Mouse (Mus musculus) embryonic stem cell, embryonic (primary cell): ENCODE measurements around the gene Polr3b.

Source experiments
- CTCF ChIA-PET, 4 experiments: fragments of 300-600 bp in 2 of 4; fragments of 350-600 bp in 2 of 4; sonication (Branson Sonifier 250); formaldehyde crosslinking; loops; one replicate each; lab custom pipeline; 2022; ENCODE audit warnings: inconsistent platforms in 2 of 4; lab: Charles Lee
- POLR2A ChIA-PET, 4 experiments: fragments of 300-600 bp in 2 of 4; fragments of 350-600 bp in 2 of 4; sonication (Branson Sonifier 250); formaldehyde crosslinking; loops; one replicate each; lab custom pipeline; 2022; ENCODE audit warnings: antibody characterized with exemption in 4 of 4, inconsistent platforms in 1 of 4; lab: Charles Lee

The Polr3b gene

DNA sequence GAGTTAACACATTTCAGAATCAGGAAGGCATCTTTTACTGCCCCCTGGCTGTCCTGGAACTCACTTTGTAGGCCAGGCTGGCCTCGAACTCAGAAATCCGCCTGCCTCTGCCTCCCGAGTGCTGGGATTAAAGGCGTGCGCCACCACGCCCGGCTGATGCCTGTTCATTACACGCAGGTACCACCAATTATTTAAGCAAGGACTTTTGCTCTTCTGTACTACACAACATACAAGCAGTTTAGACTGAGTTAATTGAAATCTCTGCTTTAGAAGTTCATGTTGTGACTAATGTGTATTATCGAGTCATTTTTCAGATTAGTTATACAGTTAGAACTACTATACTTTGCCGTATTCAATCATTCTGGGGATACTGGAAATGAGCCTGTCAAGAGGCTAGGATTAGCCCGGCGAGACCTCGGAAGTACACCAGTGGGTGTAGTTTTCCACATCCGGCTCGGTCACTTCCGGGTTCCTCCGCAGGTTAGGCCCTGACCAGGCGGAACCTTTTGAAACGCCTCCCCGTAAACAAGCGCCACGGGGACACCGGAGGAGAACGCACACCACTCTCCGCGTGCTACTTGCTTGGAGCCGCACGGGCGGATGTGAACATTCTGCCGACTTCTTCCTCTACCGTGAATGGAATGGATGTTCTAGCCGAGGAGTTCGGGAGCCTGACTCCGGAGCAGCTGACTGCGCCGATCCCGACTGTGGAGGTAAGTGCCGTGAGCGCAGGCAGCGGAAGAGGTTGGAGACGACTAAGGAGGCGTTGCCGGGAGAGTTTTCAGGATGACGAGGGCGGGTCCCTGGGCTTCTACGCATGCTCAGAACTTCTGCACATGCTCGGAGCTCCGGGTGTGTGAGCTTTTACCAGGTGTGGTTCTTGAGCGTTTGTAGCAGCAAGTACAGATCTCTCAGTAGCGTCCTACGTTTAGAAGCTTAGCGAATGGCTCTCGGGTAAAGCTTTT is at the start of gene Polr3b:
Polr3b (plus strand) TSS at position 467 of the 965 bp plus-strand sequence.
- ChIA-PET CTCF (interaction anchor here in 3 of 4 experiments (0.6 to 1.2 kb wide), 6 partner anchors 106 to 423 kb away, joined by 3 to 9 read pairs (median 4); no protein-coding TSS in a partner anchor), POLR2A (interaction anchor here in 3 of 4 experiments (0.5 to 2.5 kb wide), 39 partner anchors 9 to 563 kb away, joined by 3 to 15 read pairs (median 4); partner anchors contain the start of genes Cry1 (in 1 of the 3) and Mterf2 (in 1 of the 3))

DNA sequence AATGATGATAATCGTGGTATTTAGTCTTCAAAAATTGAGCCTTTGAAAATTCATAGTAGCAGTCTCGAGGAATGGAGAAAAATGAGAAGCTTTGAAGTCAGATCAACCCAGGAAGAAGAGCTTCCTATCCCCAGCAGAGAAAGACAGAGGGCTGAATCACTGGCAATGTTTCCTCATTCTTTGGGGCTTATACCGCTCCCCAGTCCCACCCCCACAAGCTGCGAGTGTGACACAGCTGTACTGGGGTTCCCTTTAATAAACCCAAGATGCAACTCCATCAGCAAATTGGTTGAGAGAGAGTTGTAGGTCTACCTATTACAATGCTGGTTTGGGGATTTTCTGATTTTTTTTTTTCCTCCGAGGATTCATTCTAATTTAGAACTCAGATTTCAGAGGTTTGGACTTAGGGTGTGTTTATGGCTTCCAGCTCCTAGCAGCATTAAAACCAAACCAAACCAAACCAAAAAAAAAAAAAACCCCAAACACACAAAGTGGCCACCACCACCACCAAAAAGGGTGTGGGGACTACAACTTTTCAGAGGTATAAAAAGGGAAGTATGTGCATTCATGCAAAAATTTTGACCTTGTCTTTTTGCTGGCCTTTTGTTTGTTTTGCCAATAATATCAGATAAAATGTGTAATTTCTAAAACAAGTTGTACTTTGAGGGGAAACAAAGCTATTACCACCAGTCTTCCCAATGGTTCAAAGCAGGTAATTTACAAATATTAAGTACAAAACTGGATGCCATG is 48.2 kb upstream of the Polr3b start:
- CTCF ChIA-PET: interaction anchor here in 1 of 4 experiments (1.3 kb wide), 1 partner anchor 15 kb away, joined by 3 read pairs; no protein-coding TSS in a partner anchor
- POLR2A ChIA-PET: interaction anchor here in 1 of 4 experiments (1.5 kb wide), 1 partner anchor 18 kb away, joined by 4 read pairs; no protein-coding TSS in a partner anchor

DNA sequence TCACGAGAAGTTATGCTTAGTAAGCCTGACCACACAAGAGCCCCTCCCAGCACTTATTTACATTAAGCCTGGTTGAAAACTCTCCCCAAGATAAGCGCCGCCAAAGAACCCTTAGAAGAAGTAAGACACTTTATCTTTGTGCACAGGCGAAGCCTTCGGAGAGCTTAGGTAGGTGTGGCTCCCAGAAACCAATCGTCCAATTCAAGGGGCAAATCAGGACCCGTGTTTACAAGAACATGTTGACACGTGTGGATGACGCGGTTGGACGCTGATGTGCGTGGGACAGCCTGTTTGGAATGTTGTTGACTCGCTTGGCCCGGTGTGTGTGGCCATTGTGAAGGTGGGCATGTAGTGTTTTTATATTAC is 46.1 kb upstream of the Polr3b start:
- ChIA-PET CTCF (interaction anchor here in 1 of 4 experiments (1.3 kb wide), 1 partner anchor 62 kb away, joined by 4 read pairs; no protein-coding TSS in a partner anchor), POLR2A (interaction anchor here in 1 of 4 experiments (1.1 to 1.2 kb wide), 2 partner anchors 18 to 23 kb away, joined by 3 read pairs; no protein-coding TSS in a partner anchor)

- CTCF ChIA-PET: no interaction called here
- POLR2A ChIA-PET: interaction anchor here in 1 of 4 experiments (0.6 kb wide), 1 partner anchor 1155 kb away, joined by 3 read pairs; no protein-coding TSS in a partner anchor
These were observed 45.6 kb upstream of the Polr3b start, which contains the start of gene Tcp11l2 for GRCm38 (mm10) chr10:84576395-84577070. Gene Tcp11l2 (plus strand): TSS chr10:84576626.

DNA sequence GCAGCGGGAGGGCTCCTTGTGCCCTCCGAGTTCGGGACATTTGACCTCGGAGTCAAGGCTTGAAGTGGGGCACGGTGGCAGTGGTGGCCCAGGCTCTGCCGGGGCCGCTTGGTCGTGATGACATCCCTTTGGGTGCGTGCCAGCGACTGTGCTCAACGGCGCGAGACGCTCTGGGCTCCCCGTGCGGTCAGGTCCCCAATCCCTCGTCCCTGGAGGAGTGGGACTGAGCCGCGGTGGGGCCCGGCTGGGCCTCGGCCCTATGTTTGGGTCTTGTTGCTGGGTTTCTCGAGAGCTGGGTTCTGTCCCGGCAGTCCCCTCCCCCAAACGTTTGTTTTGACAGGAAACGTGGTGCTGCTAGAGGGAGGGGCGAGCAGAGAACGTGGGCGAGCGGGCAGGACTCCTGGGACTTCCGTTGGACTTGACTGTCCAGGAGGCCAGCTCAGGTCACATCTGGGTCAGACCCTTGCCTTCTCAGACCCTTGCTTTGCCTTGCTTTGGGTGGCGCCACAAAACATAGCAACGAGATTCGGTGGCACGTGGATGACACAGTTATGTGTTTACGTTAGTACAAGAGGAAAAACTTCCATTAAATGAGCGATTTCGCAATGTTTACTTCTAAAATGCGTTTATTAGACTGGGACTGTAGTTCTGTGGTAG is 44.9 kb upstream of the Polr3b start:
- CTCF ChIA-PET: interaction anchor here in 1 of 4 experiments (0.8 kb wide), 1 partner anchor 63 kb away, joined by 4 read pairs; no protein-coding TSS in a partner anchor

DNA sequence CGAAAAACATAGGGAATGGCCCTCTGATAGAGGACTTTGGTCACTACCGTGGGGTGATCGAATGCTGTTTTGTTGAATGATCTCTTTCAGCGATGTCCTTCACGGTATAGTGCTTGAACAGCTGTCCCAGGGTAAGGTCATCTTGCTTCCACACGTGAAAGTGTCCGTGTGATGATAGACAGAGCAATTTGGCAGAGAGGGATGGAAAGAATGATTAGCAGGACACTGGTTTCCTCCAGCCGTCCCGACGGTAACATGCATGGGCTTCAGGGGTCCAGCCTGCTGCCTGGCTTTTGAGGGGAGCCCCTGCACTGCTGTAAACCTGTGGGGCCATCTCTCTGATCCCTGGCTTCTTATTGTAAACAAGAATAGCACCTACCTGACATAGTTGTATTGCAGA is 43.4 kb upstream of the Polr3b start:
- POLR2A ChIA-PET: interaction anchor here in 1 of 4 experiments (0.7 kb wide), 1 partner anchor 12 kb away, joined by 3 read pairs; no protein-coding TSS in a partner anchor
- CTCF ChIA-PET: no interaction called here

More for the DNA sequence above, 44.9 kb upstream of the Polr3b start:
- POLR2A ChIA-PET: interaction anchor here in 1 of 4 experiments (0.6 kb wide), 1 partner anchor 1154 kb away, joined by 3 read pairs; no protein-coding TSS in a partner anchor

GRCm38 (mm10) chr10:84579527-84579926 is 42.6 kb upstream of the Polr3b start:
- CTCF ChIA-PET: no interaction called here

DNA sequence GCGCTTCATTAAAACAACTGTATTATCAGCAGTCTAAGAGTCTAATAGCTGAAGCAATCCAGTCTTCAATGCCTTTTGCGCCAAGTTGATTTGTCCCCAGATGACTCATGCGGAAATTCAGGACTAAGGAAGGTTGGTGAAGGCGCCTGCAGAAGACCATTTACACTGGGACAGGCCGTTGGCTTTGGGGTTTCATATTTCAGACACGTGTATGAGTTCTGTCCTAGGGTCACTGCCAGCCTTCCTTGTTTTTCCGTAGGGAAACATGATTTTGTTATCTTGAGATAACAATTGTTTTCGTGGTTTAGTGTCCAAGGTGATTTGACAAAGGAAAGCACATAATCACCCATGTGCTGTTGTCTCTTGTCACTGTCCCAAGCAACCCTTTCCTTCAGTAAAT is 40.9 kb upstream of the Polr3b start:
- CTCF ChIA-PET: no interaction called here
- POLR2A ChIA-PET: no interaction called here

More at GRCm38 (mm10) chr10:84579527-84579926, 42.6 kb upstream of the Polr3b start:
- POLR2A ChIA-PET: interaction anchor here in 1 of 4 experiments (1.3 kb wide), 1 partner anchor 27 kb away, joined by 4 read pairs; no protein-coding TSS in a partner anchor

DNA sequence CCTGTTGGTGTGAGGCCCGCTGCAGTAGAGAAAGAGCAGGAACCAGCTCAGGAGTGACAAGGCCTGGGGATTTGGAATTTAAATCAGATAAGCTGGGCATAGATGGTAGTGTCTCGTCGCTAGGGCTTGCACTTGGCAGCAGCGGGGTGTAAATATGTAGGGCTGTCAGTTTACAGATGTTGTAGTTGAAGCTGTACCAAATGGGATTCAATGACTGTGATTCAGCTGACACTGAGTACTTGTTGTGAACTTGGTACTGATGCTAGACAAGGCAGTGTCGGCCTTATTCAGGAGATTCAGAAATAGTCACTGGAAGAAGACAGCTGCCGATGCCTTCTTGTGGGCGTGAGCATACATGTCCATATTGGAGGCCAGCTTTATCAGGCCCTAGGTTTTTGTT is 39.9 kb upstream of the Polr3b start:
- CTCF ChIA-PET: interaction anchor here in 2 of 4 experiments (0.6 to 1.3 kb wide), 2 partner anchors 66 to 67 kb away, joined by 3 to 11 read pairs; no protein-coding TSS in a partner anchor
- POLR2A ChIA-PET: interaction anchor here in 3 of 4 experiments (0.6 to 1.1 kb wide), 4 partner anchors 9 to 1900 kb away, joined by 3 to 5 read pairs (median 4); no protein-coding TSS in a partner anchor

DNA sequence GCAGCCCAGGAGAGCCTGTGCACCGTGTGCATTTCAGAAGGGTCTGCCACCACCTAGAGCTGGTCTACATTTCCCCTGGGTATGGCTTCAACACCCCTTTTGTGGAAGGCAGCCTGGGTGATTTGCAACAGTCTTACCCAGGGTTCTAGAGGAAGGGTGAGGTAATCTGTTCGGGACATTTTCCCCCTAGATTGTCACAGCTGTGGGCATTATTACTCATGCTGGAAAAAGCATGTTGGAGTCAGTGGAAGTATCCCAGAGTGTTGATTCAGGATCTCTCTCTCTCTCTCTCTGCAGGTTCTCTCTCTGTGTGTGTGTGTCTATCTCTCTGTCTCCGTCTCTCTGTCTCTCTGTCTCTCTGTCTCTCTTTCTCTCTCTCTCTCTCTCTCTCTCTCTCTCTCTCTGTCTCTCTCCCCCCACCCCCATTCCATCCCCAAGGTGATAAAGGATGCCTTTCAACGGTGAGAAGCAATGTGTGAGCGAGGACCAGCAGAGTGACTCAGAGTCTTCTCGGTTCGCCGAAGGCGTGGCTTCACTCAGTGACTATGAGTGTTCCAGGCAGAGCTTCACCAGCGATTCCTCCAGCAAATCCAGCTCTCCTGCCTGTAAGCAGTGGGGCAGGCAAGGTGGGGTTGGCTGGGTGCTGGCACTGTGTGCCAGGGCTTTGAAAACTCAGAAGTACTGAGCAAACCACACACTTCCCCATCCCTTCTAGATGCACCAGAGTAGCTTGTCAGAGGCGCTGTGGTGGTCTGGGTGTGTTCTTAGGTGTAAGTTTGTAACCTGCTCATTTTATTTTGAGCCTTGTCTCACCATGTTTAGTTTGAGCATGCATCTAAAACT is 37.4 kb upstream of the Polr3b start:
- ChIA-PET POLR2A (no interaction called here), CTCF (no interaction called here)

DNA sequence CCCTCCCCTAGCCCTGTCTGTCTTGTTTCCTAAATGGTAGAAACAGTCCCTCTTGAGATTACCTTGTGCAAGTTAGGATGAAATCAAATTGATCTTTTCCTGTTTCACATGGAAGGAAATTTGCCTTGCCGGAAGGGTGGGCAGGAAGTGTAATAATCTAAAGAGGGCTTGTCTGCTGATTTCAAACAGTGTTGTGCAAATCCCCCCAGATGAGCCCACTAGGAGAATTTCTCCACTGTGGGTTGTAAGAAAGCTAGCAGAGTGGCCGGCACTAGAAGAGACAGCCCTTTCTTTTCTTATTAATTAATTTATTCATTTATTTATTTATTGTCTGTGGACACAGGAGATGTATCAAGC is 36.8 kb upstream of the Polr3b start:
- ChIA-PET POLR2A (no interaction called here), CTCF (no interaction called here)

DNA sequence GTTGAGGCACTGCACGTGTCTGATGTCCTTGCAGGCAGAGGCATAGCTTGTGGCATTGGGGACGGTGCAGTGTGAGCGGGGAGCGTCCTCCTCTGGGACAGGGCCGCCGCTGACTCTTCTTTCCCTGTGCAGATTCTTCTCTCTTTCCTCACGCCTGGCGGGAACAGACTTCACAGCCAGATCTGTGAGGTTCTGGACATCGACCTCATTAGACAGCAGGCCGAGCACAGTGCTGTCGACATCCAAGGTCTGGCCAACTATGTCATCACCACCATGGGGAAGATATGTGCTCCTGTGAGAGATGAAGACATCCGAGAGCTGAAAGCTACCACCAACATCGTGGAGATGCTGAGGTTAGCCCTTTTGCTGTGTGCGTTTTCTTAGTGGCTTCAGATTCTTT is 31.1 kb upstream of the Polr3b start:
- ChIA-PET CTCF (interaction anchor here in 2 of 4 experiments (0.6 to 1.5 kb wide), 2 partner anchors 75 kb away, joined by 3 to 4 read pairs; no protein-coding TSS in a partner anchor), POLR2A (interaction anchor here in 3 of 4 experiments (0.7 to 1.3 kb wide), 9 partner anchors 8 to 203 kb away, joined by 3 to 5 read pairs (median 3); partner anchors contain the start of gene Polr3b (in 3 of the 3))

DNA sequence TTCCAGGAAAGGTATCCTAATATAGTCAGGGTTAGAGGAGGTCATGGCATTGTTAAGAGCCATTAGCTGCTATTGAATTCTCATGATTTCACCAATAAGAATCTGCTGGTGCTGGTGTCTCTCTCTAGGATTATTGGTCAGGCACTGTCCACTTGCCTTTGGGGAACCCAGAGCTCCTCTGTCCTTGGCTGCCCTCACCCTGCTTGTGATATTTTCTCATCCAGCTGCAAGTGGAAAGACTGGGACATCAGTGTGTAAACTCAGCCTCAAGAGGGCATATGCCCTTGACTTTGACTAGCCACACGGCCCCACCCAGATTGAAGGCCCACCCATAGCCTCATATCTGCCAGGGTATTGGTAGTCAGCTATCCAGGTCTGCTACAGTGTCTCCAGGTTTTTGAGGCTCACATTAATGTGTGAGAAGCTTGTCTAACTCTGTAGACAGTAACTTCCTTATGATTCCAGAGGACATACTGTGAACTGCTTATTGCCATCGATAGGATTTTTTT is 30.4 kb upstream of the Polr3b start:
- CTCF ChIA-PET: interaction anchor here in 2 of 4 experiments (0.9 to 1.0 kb wide), 2 partner anchors 76 kb away, joined by 3 read pairs; no protein-coding TSS in a partner anchor
- POLR2A ChIA-PET: interaction anchor here in 2 of 4 experiments (0.6 to 1.3 kb wide), 6 partner anchors 9 to 165 kb away, joined by 3 to 5 read pairs (median 3); partner anchors contain the start of gene Polr3b (in 1 of the 2)

- ChIA-PET POLR2A (interaction anchor here in 1 of 4 experiments (0.5 to 0.8 kb wide), 2 partner anchors 8 to 10 kb away, joined by 3 read pairs; no protein-coding TSS in a partner anchor), CTCF (no interaction called here)
These were observed 29.3 kb upstream of the Polr3b start for GRCm38 (mm10) chr10:84592745-84593144.

GRCm38 (mm10) chr10:84597127-84597785 is 24.8 kb upstream of the Polr3b start:
- CTCF ChIA-PET: interaction anchor here in 3 of 4 experiments (0.6 to 1.5 kb wide), 6 partner anchors 19 to 384 kb away, joined by 3 to 5 read pairs (median 3); no protein-coding TSS in a partner anchor
- POLR2A ChIA-PET: interaction anchor here in 1 of 4 experiments (1.0 to 1.2 kb wide), 2 partner anchors 10 to 83 kb away, joined by 3 read pairs; no protein-coding TSS in a partner anchor
